Mouse (Mus musculus) forebrain, embryonic 11.5 days (tissue): Measurements from ENCODE around the gene Snrpb. TPM values are rescaled to one million over a fixed set of nuclear protein-coding genes. Genes with fewer than 3 reads are reported as not detected.

Experiments
- ATAC-seq: fragments of 200-750 bp; cut with Nextera tagmentation; replicated peaks from 2 replicates; pipeline ENCODE4 v1.8.0; 2017; ENCODE audit warnings: moderate TSS enrichment; ENCODE audit not compliant: low FRiP score
- DNase-seq: peaks from one replicate; pipeline ENCODE4 v3.0.0-alpha.2; 2017; ENCODE audit warnings: low spot score
- H3K27ac ChIP-seq: fragments of 300-500 bp; sonication (generic); 2 replicates; pipeline ENCODE4 v1.5.1; 2014; ENCODE audit warnings: low read depth, low read length
- H3K27me3 ChIP-seq: fragments of 300-500 bp; sonication (generic); 2 replicates; pipeline ENCODE4 v1.6.1; 2014; ENCODE audit warnings: mild to moderate bottlenecking, low read length, mixed read lengths; ENCODE audit not compliant: control insufficient read depth, insufficient read depth
- H3K36me3 ChIP-seq: fragments of 300-500 bp; sonication (generic); 2 replicates; pipeline ENCODE4 v1.6.1; 2014; ENCODE audit warnings: mild to moderate bottlenecking, low read length, moderate library complexity, mixed read lengths; ENCODE audit not compliant: control insufficient read depth, insufficient read depth
- H3K4me1 ChIP-seq: fragments of 300-500 bp; sonication (generic); replicated peaks from 2 replicates; pipeline ENCODE4 v1.6.1; 2014; ENCODE audit warnings: low read length, mixed read lengths; ENCODE audit not compliant: control insufficient read depth, insufficient read depth
- H3K4me2 ChIP-seq: fragments of 300-500 bp; sonication (generic); 2 replicates; pipeline ENCODE4 v1.6.1; 2014; ENCODE audit warnings: low read depth, mild to moderate bottlenecking, low read length, moderate library complexity, mixed read lengths; ENCODE audit not compliant: severe bottlenecking
- H3K4me3 ChIP-seq: fragments of 300-500 bp; sonication (generic); 2 replicates; pipeline ENCODE4 v1.5.1; 2014; ENCODE audit warnings: low read depth, low read length
- H3K9ac ChIP-seq: fragments of 300-500 bp; sonication (generic); 2 replicates; pipeline ENCODE4 v1.6.1; 2014; ENCODE audit warnings: low read length
- H3K9me3 ChIP-seq: fragments of 300-500 bp; sonication (generic); 2 replicates; pipeline ENCODE4 v1.6.1; 2016; ENCODE audit warnings: low read length, mixed read lengths; ENCODE audit not compliant: control insufficient read depth
- WGBS: fragments of 180-500 bp; shearing (Covaris S2); extraction: QIAGEN DNeasy Blood & Tissue Kit; methylation state at CpG from one replicate; pipeline ENCODE4 v1.1.7; 2014; 5-methylcytosine and 5-hydroxymethylcytosine counted together
- polyA plus RNA-seq: library from polyadenylated mRNA; unstranded; fragments of >200 nt; fragmentation: Nextera tagmentation; extraction: Ambion mirVana; gene quantifications from 2 replicates; pipeline ENCODE4 v1.2.1, GENCODE M21; 2014

Snrpb gene
- polyA plus RNA-seq, 1 experiment from 2014 or later, result 733 TPM

- H3K27ac ChIP-seq, result peak overlapping the region; percentile 92
- H3K4me3 ChIP-seq, result peak overlapping the region; percentile 98
- ATAC-seq (peak; percentile 78), DNase-seq (peak; percentile 62)
- H3K4me1 ChIP-seq, result peaks cover 6% of the 10 kb centered on the region; the same call in 1 of the 2 replicates
- 1% methylated on average over 15 of the region's 15 CpGs for WGBS
- H3K27me3 ChIP-seq, result no peaks in the 10 kb centered on the region
- peak overlapping the region; percentile 82 for H3K4me2 ChIP-seq
- no peaks in the 10 kb centered on the region; the same call in 1 of the 2 replicates for H3K9me3 ChIP-seq
- H3K36me3 ChIP-seq, result peaks cover 5% of the 10 kb centered on the region; the same call in 1 of the 2 replicates
- H3K9ac ChIP-seq, result peak overlapping the region; percentile 100
These were observed 360 bp upstream of the Snrpb start for GRCm38 (mm10) chr2:130179507-130180019.

- ATAC-seq, result 0 out of 2 replicates have a peak, but pooled peaks have one; percentile 6
- DNase-seq, result no peak
- H3K4me2 ChIP-seq, result peak overlapping the region; percentile 82
- peak overlapping the region; percentile 98 for H3K4me3 ChIP-seq
- peaks cover 8% of the 10 kb centered on the region; the same call in 1 of the 2 replicates for H3K36me3 ChIP-seq
- H3K27me3 ChIP-seq, result no peaks in the 10 kb centered on the region
- peaks cover 6% of the 10 kb centered on the region; the same call in 1 of the 2 replicates for H3K4me1 ChIP-seq
- peak overlapping the region; percentile 92; the same call in 1 of the 2 replicates for H3K27ac ChIP-seq
- under 1% methylated on average over 11 of the region's 11 CpGs for WGBS
- no peaks in the 10 kb centered on the region; the same call in 1 of the 2 replicates for H3K9me3 ChIP-seq
- H3K9ac ChIP-seq, result peak overlapping the region; percentile 100
These were observed 860 bp downstream of the Snrpb start for GRCm38 (mm10) chr2:130178381-130178705.

GRCm38 (mm10) chr2:130176820-130177219 is 2.4 kb downstream of the Snrpb start:
- Histone ChIP-seq H3K9ac (peak overlapping the region; percentile 32; the same call in 1 of the 2 replicates), H3K27ac (no peak overlapping the region), H3K27me3 (no peaks in the 10 kb centered on the region), H3K9me3 (no peaks in the 10 kb centered on the region), H3K4me2 (0 out of 2 replicates have a peak overlapping the region, but pooled peaks have one; percentile 82), H3K36me3 (peaks cover 21% of the 10 kb centered on the region), H3K4me3 (no peak overlapping the region), H3K4me1 (peaks cover 6% of the 10 kb centered on the region; the same call in 1 of the 2 replicates)
- no peak for ATAC-seq
- DNase-seq, result no peak
- WGBS, result 82% methylated on average over 8 of the region's 8 CpGs

GRCm38 (mm10) chr2:130171674-130172073 is 7.5 kb downstream of the Snrpb start:
- Histone ChIP-seq H3K4me1 (peaks cover 2% of the 10 kb centered on the region; the same call in 1 of the 2 replicates), H3K9ac (no peak overlapping the region), H3K27me3 (no peaks in the 10 kb centered on the region), H3K4me2 (no peak overlapping the region), H3K36me3 (peaks cover 27% of the 10 kb centered on the region), H3K9me3 (no peaks in the 10 kb centered on the region), H3K4me3 (no peak overlapping the region), H3K27ac (no peak overlapping the region)
- DNase-seq (no peak), ATAC-seq (no peak)
- WGBS, result 83% methylated on average over 2 of the region's 2 CpGs

- Histone ChIP-seq H3K36me3 (peaks cover 18% of the 10 kb centered on the region), H3K4me2 (no peak overlapping the region), H3K4me1 (no peaks in the 10 kb centered on the region), H3K27me3 (no peaks in the 10 kb centered on the region), H3K9me3 (no peaks in the 10 kb centered on the region), H3K27ac (no peak overlapping the region), H3K9ac (no peak overlapping the region), H3K4me3 (no peak overlapping the region)
- WGBS, result 54% methylated on average over 3 of the region's 3 CpGs
- ATAC-seq (no peak), DNase-seq (peak; percentile 67)
These were observed 11.3 kb downstream of the Snrpb start for GRCm38 (mm10) chr2:130167861-130168260.

- no peaks in the 10 kb centered on the region for H3K4me1 ChIP-seq
- DNase-seq, result no peak
These were observed 12.6 kb downstream of the Snrpb start for GRCm38 (mm10) chr2:130166311-130167214.

GRCm38 (mm10) chr2:130162701-130163100 is 16.5 kb downstream of the Snrpb start:
- H3K9me3 ChIP-seq, result no peaks in the 10 kb centered on the region

More at GRCm38 (mm10) chr2:130166311-130167214, 12.6 kb downstream of the Snrpb start:
- H3K4me2 ChIP-seq, result no peak overlapping the region
- 67% methylated on average over 9 of the region's 9 CpGs for WGBS
- no peaks in the 10 kb centered on the region for H3K9me3 ChIP-seq
- H3K9ac ChIP-seq, result no peak overlapping the region
- ATAC-seq, result peak; percentile 39; the same call in 1 of the 2 replicates
- no peak overlapping the region for H3K4me3 ChIP-seq
- H3K27me3 ChIP-seq, result no peaks in the 10 kb centered on the region
- peaks cover 5% of the 10 kb centered on the region for H3K36me3 ChIP-seq
- H3K27ac ChIP-seq, result no peak overlapping the region

GRCm38 (mm10) chr2:130158088-130158437 is 21.1 kb downstream of the Snrpb start:
- H3K27me3 ChIP-seq, result no peaks in the 10 kb centered on the region
- DNase-seq (no peak), ATAC-seq (no peak)
- H3K4me3 ChIP-seq, result no peak overlapping the region
- no peak overlapping the region for H3K9ac ChIP-seq
- no peaks in the 10 kb centered on the region for H3K36me3 ChIP-seq
- 55% methylated on average over 4 of the region's 4 CpGs for whole genome bisulfite sequencing
- no peak overlapping the region for H3K4me2 ChIP-seq
- H3K9me3 ChIP-seq, result no peaks in the 10 kb centered on the region
- no peaks in the 10 kb centered on the region for H3K4me1 ChIP-seq
- H3K27ac ChIP-seq, result no peak overlapping the region

More at GRCm38 (mm10) chr2:130162701-130163100, 16.5 kb downstream of the Snrpb start:
- Histone ChIP-seq H3K4me1 (no peaks in the 10 kb centered on the region), H3K4me3 (no peak overlapping the region), H3K36me3 (no peaks in the 10 kb centered on the region; the same call in 1 of the 2 replicates), H3K9ac (no peak overlapping the region), H3K27me3 (no peaks in the 10 kb centered on the region), H3K4me2 (no peak overlapping the region), H3K27ac (no peak overlapping the region)
- DNase-seq (no peak), ATAC-seq (no peak)
- 86% methylated on average over 5 of the region's 5 CpGs for WGBS
